Mouse (Mus musculus) forebrain, embryonic 16.5 days (tissue): ENCODE data around the gene Dppa2. TPM values are rescaled to one million over a fixed set of nuclear protein-coding genes. Genes with fewer than 3 reads are reported as not detected.

Experiments
- ATAC-seq: fragments of 200-750 bp; cut with Nextera tagmentation; 2 replicates; pipeline ENCODE4 v1.8.0; 2017; ENCODE audit warnings: mild to moderate bottlenecking, moderate library complexity
- H3K27ac ChIP-seq: fragments of 300-500 bp; sonication (generic); 2 replicates; pipeline ENCODE4 v1.5.1; 2014; ENCODE audit warnings: low read length, control low read depth
- H3K27me3 ChIP-seq: fragments of 300-500 bp; sonication (generic); replicated peaks from 2 replicates; pipeline ENCODE4 v1.6.1; 2014; ENCODE audit warnings: low read length; ENCODE audit not compliant: control insufficient read depth, insufficient read depth
- H3K36me3 ChIP-seq: fragments of 300-500 bp; sonication (generic); 2 replicates; pipeline ENCODE4 v1.6.1; 2014; ENCODE audit not compliant: control insufficient read depth, insufficient read depth
- H3K4me1 ChIP-seq: fragments of 300-500 bp; sonication (generic); replicated peaks from 2 replicates; pipeline ENCODE4 v1.6.1; 2014; ENCODE audit warnings: low read length; ENCODE audit not compliant: control insufficient read depth, insufficient read depth
- H3K4me2 ChIP-seq: fragments of 300-500 bp; sonication (generic); 2 replicates; pipeline ENCODE4 v1.6.1; 2014; ENCODE audit warnings: mild to moderate bottlenecking, low read length, control low read depth
- H3K4me3 ChIP-seq: fragments of 300-500 bp; sonication (generic); replicated peaks from 2 replicates; pipeline ENCODE4 v1.5.1; 2014; ENCODE audit warnings: mild to moderate bottlenecking, low read length, control low read depth
- H3K9ac ChIP-seq: fragments of 300-500 bp; sonication (generic); replicated peaks from 2 replicates; pipeline ENCODE4 v1.6.1; 2014; ENCODE audit warnings: low read depth, low read length, control low read depth
- H3K9me3 ChIP-seq: fragments of 300-500 bp; sonication (generic); 2 replicates; pipeline ENCODE4 v1.6.1; 2016; ENCODE audit warnings: low read length; ENCODE audit not compliant: control insufficient read depth
- WGBS: fragments of 180-500 bp; shearing (Covaris S2); extraction: QIAGEN DNeasy Blood & Tissue Kit; methylation state at CpG from one replicate; pipeline ENCODE4 v1.1.7; 2014; 5-methylcytosine and 5-hydroxymethylcytosine counted together
- polyA plus RNA-seq: library from polyadenylated mRNA; unstranded; fragments of >200 nt; fragmentation: Nextera tagmentation; extraction: Ambion mirVana; gene quantifications from 2 replicates; pipeline ENCODE4 v1.2.1, GENCODE M21; 2015

The Dppa2 gene
- polyA plus RNA-seq, 1 experiment from 2014 or later: not detected

DNA sequence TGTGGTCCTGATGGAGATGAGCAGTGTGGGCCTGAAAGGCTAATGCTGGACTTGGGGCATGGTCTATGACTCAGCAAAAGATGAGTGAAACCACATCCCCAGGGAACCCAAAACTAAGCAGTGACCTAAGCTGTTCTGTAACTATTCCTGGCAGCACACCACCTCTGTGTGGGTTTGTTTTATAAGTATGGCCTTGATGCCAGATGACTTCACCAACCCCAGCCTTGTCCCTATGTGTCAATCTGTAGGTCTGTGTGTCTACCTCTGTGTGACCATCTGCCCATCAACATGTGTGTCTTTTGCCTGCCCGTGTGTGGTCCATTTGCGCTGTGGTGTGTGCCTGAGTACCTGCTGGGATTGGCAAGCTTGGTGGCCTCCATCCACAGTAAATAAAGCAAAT is 64.4 kb downstream of the Dppa2 start:
- Histone ChIP-seq H3K4me2 (no peak overlapping the region), H3K27ac (no peak overlapping the region), H3K27me3 (no peaks in the 10 kb centered on the region), H3K4me1 (peaks cover 3% of the 10 kb centered on the region; the same call in 1 of the 2 replicates), H3K9ac (no peak overlapping the region), H3K9me3 (0 out of 2 replicates have a peak, but pooled peaks cover 2% of the 10 kb centered on the region), H3K36me3 (no peaks in the 10 kb centered on the region), H3K4me3 (no peak overlapping the region)
- WGBS: 98% methylated on average over 2 of the region's 2 CpGs
- ATAC-seq: no peak

Other genes starting within 250 kb of the Dppa2 start
- not detected in 2 replicates for gene Dppa4, start 20.2 kb upstream of the Dppa2 start, polyA plus RNA-seq
- gene Gm5485, start 108.5 kb downstream of the Dppa2 start, polyA plus RNA-seq: not detected in 2 replicates
- 0.23 TPM in 1 of 2 replicates, not detected in the other for gene Morc1, start 127.3 kb downstream of the Dppa2 start, polyA plus RNA-seq